ENCODE assay signal across 22 mouse cellular contexts in the genomic region with DNA sequence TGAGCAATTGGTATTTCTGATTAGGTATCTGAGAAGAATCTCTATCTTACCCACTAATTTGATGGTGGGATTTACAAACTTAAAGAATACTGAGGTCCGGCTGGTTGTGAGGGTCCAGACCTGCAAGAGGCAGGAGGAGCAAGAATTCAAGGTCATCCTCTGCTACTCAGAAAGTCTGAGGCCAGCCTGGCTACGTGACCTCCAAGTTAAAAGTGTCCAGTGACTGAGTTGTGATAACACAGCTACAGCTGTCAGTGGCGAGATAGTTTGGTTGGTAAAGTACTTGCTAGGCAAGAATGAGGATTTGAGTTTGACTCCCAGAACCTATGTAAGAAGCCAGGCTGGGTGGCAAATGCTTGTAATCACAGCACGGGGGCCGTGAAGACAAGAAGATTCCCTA. TPM values are rescaled to one million over a fixed set of nuclear protein-coding genes. Genes with fewer than 3 reads are reported as not detected.
DNase-seq lines count a peak whose midpoint lies in the region; ATAC-seq and TF ChIP-seq lines count a peak whose summit lies in the region.
"Had no signal": no experiment of that assay in that cellular context is flagged by ENCODE, and none has a peak within 500 bp of the region (broad histone marks: within the 10 kb centered on the region; RNA-seq: fewer than 3 reads in every experiment).

No protein-coding gene starts in this region.

- H3K27ac ChIP-seq in heart, embryonic 10.5 days: peak overlapping the region; percentile 73
- H3K27ac ChIP-seq in heart, embryonic 14.5 days (replicated peaks in 1 of 2; ENCODE audit: control insufficient read depth in 1 of 2, insufficient read depth in 1 of 2, low read depth in 2 of 2, low read length in 2 of 2): peak overlapping the region; percentile 2 to 46; a peak in 2 of 4 replicates
- H3K27ac ChIP-seq in layer of hippocampus, adult 2 months: 0 out of 2 replicates have a peak overlapping the region, but pooled peaks have one; percentile 36
- H3K27ac ChIP-seq: embryonic facial prominence, embryonic 15.5 days; forebrain, embryonic 10.5 days; gastrocnemius, adult 2 months had no signal

- peaks cover 13% of the 10 kb centered on the region; the same call in 1 of the 2 replicates for H3K36me3 ChIP-seq in heart, embryonic 10.5 days
- peaks cover 12% of the 10 kb centered on the region; the same call in 1 of the 2 replicates for H3K36me3 ChIP-seq in heart, embryonic 14.5 days (ENCODE audit: control insufficient read depth, insufficient read depth, low read length)

- no peaks in the 10 kb centered on the region for H3K9me3 ChIP-seq in heart, embryonic 10.5 days
- peaks cover 4% of the 10 kb centered on the region; the same call in 1 of the 2 replicates for H3K9me3 ChIP-seq in heart, embryonic 14.5 days (ENCODE audit: control insufficient read depth, low read length)
- H3K9me3 ChIP-seq: embryonic facial prominence, embryonic 15.5 days; forebrain, embryonic 10.5 days had no signal

- H3K9ac ChIP-seq in heart, embryonic 14.5 days (ENCODE audit: low read length): no peak overlapping the region
- H3K9ac ChIP-seq: embryonic facial prominence, embryonic 15.5 days had no signal

- H3K4me1 ChIP-seq in heart, embryonic 10.5 days: peaks cover 27% of the 10 kb centered on the region
- peaks cover 7 to 11% of the 10 kb centered on the region in 2 experiments for H3K4me1 ChIP-seq in heart, embryonic 14.5 days (ENCODE audit: control insufficient read depth in 2 of 2, insufficient read depth in 2 of 2, low read length in 2 of 2)
- H3K4me1 ChIP-seq: embryonic facial prominence, embryonic 15.5 days had no signal

- ATAC-seq in heart, embryonic 14.5 days (ENCODE audit: insufficient number of reproducible peaks, insufficient read depth, low FRiP score, low read depth): no peak; the same call in 1 of the 2 replicates
- ATAC-seq: forebrain, embryonic 14.5 days; intestine, embryonic 16.5 days had no signal

- 43% methylated on average over 5 of the region's 5 CpGs for WGBS in heart, embryonic 10.5 days
- 30% methylated on average over 5 of the region's 5 CpGs for WGBS in heart, embryonic 14.5 days

- no peak for TF ChIP-seq CTCF in layer of hippocampus, adult 2 months (conservative IDR thresholded peaks at IDR 0.05)

- intact Hi-C loops in heart, postnatal 36 days (cut with DNase I): loop anchor here (5.0 kb wide), 1 partner anchor 61 kb away; no protein-coding TSS in a partner anchor
- intact Hi-C loops in heart, postnatal 14 days (cut with DNase I): no loop called here

- no peak overlapping the region for H3K4me2 ChIP-seq in heart, embryonic 14.5 days (ENCODE audit: low read length)
- H3K4me2 ChIP-seq: embryonic facial prominence, embryonic 15.5 days; hindbrain, embryonic 14.5 days had no signal

- DNase-seq in heart, embryonic 10.5 days (ENCODE audit: low spot score): no peak
- DNase-seq in heart, postnatal 36 days: no peak
- DNase-seq in heart, postnatal 14 days: no peak
- DNase-seq in layer of hippocampus, adult 2 months (ENCODE audit: low spot score in 2 of 2): no peak
- no peak for DNase-seq in layer of hippocampus, postnatal 36 days
- DNase-seq in ovary, adult 18-20 months (ENCODE audit: low spot score): peak; percentile 25
- DNase-seq in ovary, postnatal 36 days (ENCODE audit: low spot score): no peak
- DNase-seq: adrenal gland, postnatal 10 days; cerebellum, adult 11 months; cerebellum, adult 8-10 months; cerebellum, postnatal 14 days; embryo, embryonic 11 days; gastrocnemius, adult 2 months; gastrocnemius, postnatal 25 days; kidney, adult 2 months had no signal

- no peaks in the 10 kb centered on the region for H3K27me3 ChIP-seq in heart, embryonic 10.5 days (ENCODE audit: insufficient read depth, poor library complexity, severe bottlenecking)
- no peaks in the 10 kb centered on the region for H3K27me3 ChIP-seq in heart, embryonic 14.5 days (ENCODE audit: control insufficient read depth, insufficient read depth, low read length)
- H3K27me3 ChIP-seq: embryonic facial prominence, embryonic 15.5 days had no signal

- H3K4me3 ChIP-seq in heart, embryonic 10.5 days: no peak overlapping the region
- H3K4me3 ChIP-seq in heart, embryonic 14.5 days (ENCODE audit: control insufficient read depth in 1 of 2, insufficient read depth in 1 of 2, low read depth in 1 of 2, low read length in 2 of 2): no peak overlapping the region
- H3K4me3 ChIP-seq in layer of hippocampus, adult 2 months: no peak overlapping the region
- H3K4me3 ChIP-seq: embryonic facial prominence, embryonic 15.5 days; erythroblast, embryonic 14.5 days; forebrain, embryonic 10.5 days; gastrocnemius, adult 2 months had no signal

RNA-seq across cellular contexts. Expression of gene Nucb2, which starts 14.0 kb away (rescaled TPM):
- 6.7 and 7.1 TPM in 2 replicates for polyA plus RNA-seq in heart, embryonic 10.5 days (2016; fragmentation: Nextera tagmentation; extraction: Ambion mirVana)
- 1 to 10 TPM; 8.0 to 8.1 TPM for total RNA-seq in heart, postnatal 36 days (2021)
- polyA plus RNA-seq in heart, embryonic 14.5 days (2014; fragmentation: Nextera tagmentation; extraction: Ambion mirVana): 7.2 TPM in 2 replicates
- 10 to 100 TPM in 1 of 2 experiments, 1 to 10 TPM in 1; 8.7 to 10.8 TPM for total RNA-seq in heart, postnatal 14 days (2021)
- 10 to 100 TPM; 22.1 to 24.5 TPM for total RNA-seq in layer of hippocampus, adult 2 months (2021)
- 10 to 100 TPM; 25.4 to 25.6 TPM for total RNA-seq in layer of hippocampus, postnatal 36 days (2021)
- polyA plus RNA-seq: erythroblast, embryonic 14.5 days had no signal
